In the genomic region with DNA sequence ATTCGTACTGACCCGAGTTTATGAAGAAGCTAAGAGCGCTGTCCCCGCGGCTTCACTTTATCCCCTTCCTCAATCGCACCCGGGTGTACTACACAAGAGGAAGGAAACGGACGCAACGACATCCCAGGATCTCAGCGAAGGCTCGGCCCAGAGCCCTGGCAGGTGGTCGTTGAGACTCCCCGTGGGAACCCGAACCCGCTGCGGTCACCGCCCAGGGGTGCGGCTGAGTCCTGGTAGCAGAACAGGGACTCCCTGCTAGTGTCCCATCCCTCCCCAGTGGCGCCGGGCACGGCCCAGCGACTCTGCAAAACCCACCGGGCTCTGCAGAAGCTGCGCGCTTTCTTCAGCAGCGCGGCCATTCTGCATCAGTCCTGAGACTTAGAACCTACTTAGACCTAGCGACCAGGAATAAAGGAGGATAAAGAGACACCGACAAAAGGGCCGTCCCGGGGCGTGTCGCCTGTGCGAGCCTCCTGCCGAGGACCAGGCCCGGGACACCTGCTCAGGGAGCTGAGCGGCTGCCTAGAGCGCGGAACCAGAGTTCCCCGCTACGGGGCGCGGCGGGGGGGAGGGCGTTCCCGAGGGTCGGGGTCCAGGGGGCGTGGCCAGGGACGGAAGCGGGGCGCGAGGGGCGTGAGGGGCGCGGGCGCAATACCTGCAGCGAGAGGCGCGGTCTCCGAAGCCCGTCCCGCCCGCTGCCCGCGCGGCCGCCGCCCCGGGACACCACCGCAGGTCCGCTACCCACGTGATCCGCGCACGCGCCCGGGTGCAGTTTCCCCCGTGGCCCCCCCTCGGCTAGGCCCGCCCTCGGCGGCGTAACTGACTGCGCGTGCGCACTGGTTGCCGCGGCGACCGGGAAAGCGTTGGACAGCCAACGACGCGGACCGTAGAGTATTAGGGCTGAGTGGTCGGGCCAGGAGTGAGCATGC, we compare ENCODE assay signal across 8 mouse cellular contexts. TPM values are rescaled to one million over a fixed set of nuclear protein-coding genes. Genes with fewer than 3 reads are reported as not detected.
DNase-seq lines count a peak whose midpoint lies in the region; ATAC-seq and TF ChIP-seq lines count a peak whose summit lies in the region.

Hsdl1 (minus strand) TSS at position 747 of the 929 bp plus-strand sequence.
Dnaaf1 (plus strand) TSS at position 799 of the 929 bp plus-strand sequence.

- H3K27me3 ChIP-seq in G1E (ENCODE audit: insufficient read depth, low read length): no peaks in the 10 kb centered on the region
- peaks cover 9% of the 10 kb centered on the region; the same call in 1 of the 2 replicates for H3K27me3 ChIP-seq in forebrain, embryonic 16.5 days (replicated peaks; ENCODE audit: control insufficient read depth, insufficient read depth, low read length)
- H3K27me3 ChIP-seq in lung, embryonic 14.5 days (ENCODE audit: insufficient read depth, low read length): peaks cover 20% of the 10 kb centered on the region

- no peak for TF ChIP-seq CTCF in G1E (IDR thresholded peaks at IDR 0.05; ENCODE audit: low read depth, low read length)
- no peak for TF ChIP-seq CTCF in lung, embryonic 14.5 days (IDR thresholded peaks at IDR 0.05; ENCODE audit: low read depth)

- H3K27ac ChIP-seq in forebrain, embryonic 16.5 days (ENCODE audit: low read length): peak within 1 kb of the TSS; percentile 54
- H3K27ac ChIP-seq in lung, embryonic 14.5 days (ENCODE audit: low read depth): no peak within 1 kb of the TSS

- peak; percentile 92 for DNase-seq in G1E (ENCODE audit: low spot score)
- peak; percentile 95 to 99 for DNase-seq in cerebellum, adult 18-20 months
- peak; percentile 98 for DNase-seq in heart, postnatal 36 days
- peak; percentile 87 to 93 for DNase-seq in layer of hippocampus, adult 8-10 months (ENCODE audit: low spot score in 2 of 2)
- peak; percentile 95 for DNase-seq in lung, embryonic 14.5 days
- DNase-seq in testis, postnatal 14 days (ENCODE audit: low spot score): peak; percentile 92

- H3K4me3 ChIP-seq in G1E (ENCODE audit: low read depth, low read length): peak within 1 kb of the TSS; percentile 85
- peak within 1 kb of the TSS; percentile 60 for H3K4me3 ChIP-seq in forebrain, embryonic 16.5 days (replicated peaks; ENCODE audit: low read length)
- H3K4me3 ChIP-seq in lung, embryonic 14.5 days (ENCODE audit: low read depth, low read length): peak within 1 kb of the TSS; percentile 64

- intact Hi-C loops in heart, postnatal 36 days (cut with DNase I): loop anchor here (2.0 kb wide), 2 partner anchors 16 to 30 kb away; partner anchors contain the start of genes Mbtps1 and Taf1c

- peaks cover 35% of the 10 kb centered on the region for H3K36me3 ChIP-seq in G1E (replicated peaks)
- no peaks in the 10 kb centered on the region for H3K36me3 ChIP-seq in forebrain, embryonic 16.5 days (ENCODE audit: control insufficient read depth, insufficient read depth)
- H3K36me3 ChIP-seq in lung, embryonic 14.5 days (ENCODE audit: insufficient read depth): no peaks in the 10 kb centered on the region

- peak within 1 kb of the TSS; percentile 68 for H3K4me2 ChIP-seq in forebrain, embryonic 16.5 days (ENCODE audit: low read length)
- H3K4me2 ChIP-seq in lung, embryonic 14.5 days: peak within 1 kb of the TSS; percentile 67

- ATAC-seq in G1E (ENCODE audit: extremely low read depth, insufficient number of reproducible peaks, low FRiP score, poor library complexity, severe bottlenecking): peak; percentile 36
- ATAC-seq in forebrain, embryonic 16.5 days: peak; percentile 92
- peak; percentile 89 for ATAC-seq in lung, embryonic 14.5 days (ENCODE audit: insufficient read depth)
- ATAC-seq in neutrophil, adult 5-6 weeks (ENCODE audit: extremely low read depth, insufficient number of reproducible peaks, low FRiP score, poor library complexity, severe bottlenecking): peak; percentile 50

- H3K9ac ChIP-seq in forebrain, embryonic 16.5 days (replicated peaks; ENCODE audit: low read depth, low read length): peak within 1 kb of the TSS; percentile 69
- H3K9ac ChIP-seq in lung, embryonic 14.5 days: peak within 1 kb of the TSS; percentile 55

- H3K9me3 ChIP-seq in G1E (replicated peaks): no peaks in the 10 kb centered on the region
- no peaks in the 10 kb centered on the region for H3K9me3 ChIP-seq in forebrain, embryonic 16.5 days (ENCODE audit: control insufficient read depth, low read length)
- H3K9me3 ChIP-seq in lung, embryonic 14.5 days (ENCODE audit: low read depth, low read length): no peaks in the 10 kb centered on the region

- peaks cover 82% of the 10 kb centered on the region for H3K4me1 ChIP-seq in G1E (ENCODE audit: insufficient read depth, low read depth, low read length)
- H3K4me1 ChIP-seq in forebrain, embryonic 16.5 days (replicated peaks; ENCODE audit: control insufficient read depth, insufficient read depth, low read length): peaks cover 13% of the 10 kb centered on the region
- H3K4me1 ChIP-seq in lung, embryonic 14.5 days (ENCODE audit: insufficient read depth): no peaks in the 10 kb centered on the region

- WGBS in forebrain, embryonic 16.5 days: under 1% methylated on average over 83 of the region's 97 CpGs
- WGBS in lung, embryonic 14.5 days: under 1% methylated on average over 94 of the region's 97 CpGs

RNA-seq across cellular contexts. Expression of gene Hsdl1, which starts in this region (rescaled TPM):
- 19.3 and 22.7 TPM in 2 replicates for total RNA-seq in G1E (2014; fragmentation: Nextera tagmentation)
- total RNA-seq in G1E (2017): 56.7 and 58.0 TPM in 2 replicates
- polyA plus RNA-seq in G1E (2012): 38.7 and 42.2 TPM in 2 replicates
- 179 and 183 TPM in 2 replicates for polyA plus RNA-seq in forebrain, embryonic 16.5 days (2015; fragmentation: Nextera tagmentation; extraction: Ambion mirVana)
- 10 to 100 TPM; 19.1 to 21.1 TPM for total RNA-seq in heart, postnatal 36 days (2021)
- 10 to 100 TPM; 43.8 to 51.8 (median 49.7) TPM for total RNA-seq in layer of hippocampus, adult 8-10 months (2022)
- polyA plus RNA-seq in lung, embryonic 14.5 days (2014; fragmentation: Nextera tagmentation; extraction: Ambion mirVana): 25.9 and 26.8 TPM in 2 replicates
- 59.0 and 60.7 TPM in 2 replicates for total RNA-seq in neutrophil, adult 5-6 weeks (2017)

RNA-seq across cellular contexts. Expression of gene Dnaaf1, which starts in this region (rescaled TPM):
- total RNA-seq in G1E (2014; fragmentation: Nextera tagmentation): not detected in 2 replicates
- total RNA-seq in G1E (2017): 0.11 and 0.12 TPM in 2 replicates
- polyA plus RNA-seq in G1E (2012): 0.10 and 0.17 TPM in 2 replicates
- 0.24 and 0.39 TPM in 2 replicates for polyA plus RNA-seq in forebrain, embryonic 16.5 days (2015; fragmentation: Nextera tagmentation; extraction: Ambion mirVana)
- not detected for total RNA-seq in heart, postnatal 36 days (2021)
- total RNA-seq in layer of hippocampus, adult 8-10 months (2022): under 1 TPM; 0.13 to 0.43 (median 0.17) TPM
- polyA plus RNA-seq in lung, embryonic 14.5 days (2014; fragmentation: Nextera tagmentation; extraction: Ambion mirVana): 0.24 TPM in 1 of 2 replicates, not detected in the other
- not detected in 2 replicates for total RNA-seq in neutrophil, adult 5-6 weeks (2017)

Comparison
In these comparisons a context has a peak if more than half of its experiments do, and no peak if none do; other contexts are left out.
1. ATAC-seq: peak in every context shown above with its lines; median percentile 92 in forebrain, embryonic 16.5 days; 89 in lung, embryonic 14.5 days; 50 in neutrophil, adult 5-6 weeks; 36 in G1E.